In genomic region chr3:65110190-65110589, GRCm38 (mm10) we compare ENCODE assay signal across 8 mouse cellular contexts. TPM values are rescaled to one million over a fixed set of nuclear protein-coding genes. Genes with fewer than 3 reads are reported as not detected.
A peak's percentile ranks its signal among the peaks of the same experiment; 100 is the strongest.
DNase-seq lines count a peak whose midpoint lies in the region; ATAC-seq and TF ChIP-seq lines count a peak whose summit lies in the region.

No protein-coding gene starts in this region.

- no peak overlapping the region for H3K27ac ChIP-seq in heart, embryonic 12.5 days (ENCODE audit: poor library complexity, severe bottlenecking)
- peak overlapping the region; percentile 58; the same call in 1 of the 2 replicates for H3K27ac ChIP-seq in cortical plate, adult 2 months (ENCODE audit: insufficient read depth, low read length)
- H3K27ac ChIP-seq in forebrain, embryonic 16.5 days (ENCODE audit: low read length) = no peak overlapping the region
- no peak overlapping the region for H3K27ac ChIP-seq in midbrain, embryonic 11.5 days (ENCODE audit: low read depth, low read length)

- no peak for TF ChIP-seq CTCF in cortical plate, adult 2 months (IDR thresholded peaks at IDR 0.05; ENCODE audit: extremely low read depth, insufficient read depth, low read length)

- peak overlapping the region; percentile 59 for H3K4me3 ChIP-seq in heart, embryonic 12.5 days
- H3K4me3 ChIP-seq in cortical plate, adult 2 months (ENCODE audit: insufficient read depth, low read length) = peak overlapping the region; percentile 60
- peak overlapping the region; percentile 48 for H3K4me3 ChIP-seq in forebrain, embryonic 16.5 days (replicated peaks; ENCODE audit: low read length)
- H3K4me3 ChIP-seq in midbrain, embryonic 11.5 days (ENCODE audit: low read depth, low read length) = peak overlapping the region; percentile 46

- 72% methylated on average over 9 of the region's 9 CpGs for WGBS in heart, embryonic 12.5 days
- WGBS in forebrain, embryonic 16.5 days = 71% methylated on average over 9 of the region's 9 CpGs
- 72% methylated on average over 9 of the region's 9 CpGs for WGBS in midbrain, embryonic 11.5 days

- H3K36me3 ChIP-seq in heart, embryonic 12.5 days = no peaks in the 10 kb centered on the region
- H3K36me3 ChIP-seq in forebrain, embryonic 16.5 days (ENCODE audit: control insufficient read depth, insufficient read depth) = no peaks in the 10 kb centered on the region
- H3K36me3 ChIP-seq in midbrain, embryonic 11.5 days (ENCODE audit: control insufficient read depth, insufficient read depth, low read length) = no peaks in the 10 kb centered on the region

- peaks cover 17% of the 10 kb centered on the region for H3K27me3 ChIP-seq in heart, embryonic 12.5 days (replicated peaks)
- no peaks in the 10 kb centered on the region for H3K27me3 ChIP-seq in forebrain, embryonic 16.5 days (replicated peaks; ENCODE audit: control insufficient read depth, insufficient read depth, low read length)
- H3K27me3 ChIP-seq in midbrain, embryonic 11.5 days (ENCODE audit: control insufficient read depth, insufficient read depth, low read length) = no peaks in the 10 kb centered on the region

- peaks cover 26% of the 10 kb centered on the region for H3K4me1 ChIP-seq in heart, embryonic 12.5 days (replicated peaks)
- H3K4me1 ChIP-seq in cortical plate, adult 2 months (ENCODE audit: control insufficient read depth, insufficient read depth, low read length) = peaks cover 2% of the 10 kb centered on the region
- H3K4me1 ChIP-seq in forebrain, embryonic 16.5 days (replicated peaks; ENCODE audit: control insufficient read depth, insufficient read depth, low read length) = peaks cover 14% of the 10 kb centered on the region
- H3K4me1 ChIP-seq in midbrain, embryonic 11.5 days (ENCODE audit: control insufficient read depth, insufficient read depth, low read length) = peaks cover 7% of the 10 kb centered on the region; the same call in 1 of the 2 replicates

- H3K9me3 ChIP-seq in heart, embryonic 12.5 days (replicated peaks) = peaks cover 6% of the 10 kb centered on the region; the same call in 1 of the 2 replicates
- H3K9me3 ChIP-seq in forebrain, embryonic 16.5 days (ENCODE audit: control insufficient read depth, low read length) = no peaks in the 10 kb centered on the region
- H3K9me3 ChIP-seq in midbrain, embryonic 11.5 days (ENCODE audit: control insufficient read depth, low read length) = no peaks in the 10 kb centered on the region

- ATAC-seq in heart, embryonic 12.5 days (ENCODE audit: insufficient number of reproducible peaks, low FRiP score) = no peak
- no peak for ATAC-seq in forebrain, embryonic 16.5 days
- ATAC-seq in midbrain, embryonic 11.5 days (ENCODE audit: low FRiP score) = no peak
- ATAC-seq in megakaryocyte, adult 5-6 weeks (ENCODE audit: poor library complexity, severe bottlenecking) = no peak

- no peak for DNase-seq in heart, adult 9 months (ENCODE audit: low spot score in 2 of 2)
- no peak for DNase-seq in midbrain, embryonic 11.5 days (ENCODE audit: low spot score, missing footprints)
- no peak for DNase-seq in ovary, postnatal 14 days (ENCODE audit: low spot score)
- no peak for DNase-seq in gastrocnemius, postnatal 25 days

- H3K4me2 ChIP-seq in heart, embryonic 12.5 days = peak overlapping the region; percentile 99
- H3K4me2 ChIP-seq in forebrain, embryonic 16.5 days (ENCODE audit: low read length) = peak overlapping the region; percentile 67
- peak overlapping the region; percentile 88 for H3K4me2 ChIP-seq in midbrain, embryonic 11.5 days

- no peak overlapping the region for H3K9ac ChIP-seq in heart, embryonic 12.5 days
- no peak overlapping the region; the same call in 1 of the 2 replicates for H3K9ac ChIP-seq in forebrain, embryonic 16.5 days (replicated peaks; ENCODE audit: low read depth, low read length)
- H3K9ac ChIP-seq in midbrain, embryonic 11.5 days (ENCODE audit: low read length) = peak overlapping the region; percentile 69; the same call in 1 of the 2 replicates

- TF ChIP-seq POLR2A in cortical plate, adult 2 months (IDR thresholded peaks at IDR 0.05; ENCODE audit: extremely low read depth, insufficient read depth, low read length) = no peak

RNA-seq across cellular contexts. Expression of gene Kcnab1, which starts 1.0 kb away (rescaled TPM):
- 3.1 and 3.3 TPM in 2 replicates for polyA plus RNA-seq in heart, embryonic 12.5 days (2016; fragmentation: Nextera tagmentation; extraction: Ambion mirVana)
- polyA plus RNA-seq in cortical plate, adult 2 months (2012; rRNA removed) = 43.0 and 50.9 TPM in 2 replicates
- polyA plus RNA-seq in forebrain, embryonic 16.5 days (2015; fragmentation: Nextera tagmentation; extraction: Ambion mirVana) = 8.9 and 9.6 TPM in 2 replicates
- 8.5 and 10.3 TPM in 2 replicates for polyA plus RNA-seq in midbrain, embryonic 11.5 days (2014; fragmentation: Nextera tagmentation; extraction: Ambion mirVana)
- not detected in 2 replicates for total RNA-seq in megakaryocyte, adult 5-6 weeks (2015)
- not detected in 2 replicates for total RNA-seq in megakaryocyte, adult 5-6 weeks (2017)
- total RNA-seq in gastrocnemius, postnatal 25 days (2021) = 1 to 10 TPM; 6.9 to 9.5 TPM
